ENCODE assay signal across 8 mouse cellular contexts in the genomic region with DNA sequence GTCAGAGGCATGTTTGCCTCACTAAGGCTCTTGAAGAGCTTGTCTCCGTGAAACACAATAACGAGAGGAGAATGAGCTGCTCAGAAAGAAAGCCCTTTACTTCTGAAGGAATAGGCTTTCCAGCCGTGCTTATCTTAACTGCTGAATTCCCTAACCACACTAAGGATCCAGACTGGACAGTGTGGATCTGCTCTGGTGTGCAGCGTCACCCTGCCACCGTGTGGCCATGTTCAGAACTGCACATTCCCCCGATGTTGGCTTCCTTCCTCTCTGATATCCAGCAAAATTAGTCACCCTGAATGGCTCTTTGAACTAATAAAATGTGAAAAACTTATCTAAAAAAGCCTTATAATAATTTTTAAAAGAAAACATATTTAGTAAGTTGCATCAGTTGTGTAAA. TPM values are rescaled to one million over a fixed set of nuclear protein-coding genes. Genes with fewer than 3 reads are reported as not detected.
DNase-seq lines count a peak whose midpoint lies in the region; ATAC-seq and TF ChIP-seq lines count a peak whose summit lies in the region.

No protein-coding gene starts in this region.

- no peaks in the 10 kb centered on the region for H3K4me1 ChIP-seq in hindbrain, postnatal 0 days (ENCODE audit: insufficient read depth, low read length)

- H3K36me3 ChIP-seq in hindbrain, postnatal 0 days (ENCODE audit: insufficient read depth, low read length) = no peaks in the 10 kb centered on the region

- ATAC-seq in hindbrain, postnatal 0 days = peak; percentile 82
- ATAC-seq in megakaryocyte, adult 5-6 weeks (ENCODE audit: poor library complexity, severe bottlenecking) = peak; percentile 83

- no peak overlapping the region for H3K4me3 ChIP-seq in hindbrain, postnatal 0 days (ENCODE audit: low read length)

- no peak overlapping the region for H3K9ac ChIP-seq in hindbrain, postnatal 0 days (replicated peaks; ENCODE audit: low read length)

- peak; percentile 86 to 89 for DNase-seq in adrenal gland, adult 18-20 months (ENCODE audit: low spot score in 2 of 2)
- peak; percentile 90 for DNase-seq in embryo, embryonic 10 days (ENCODE audit: low spot score)
- peak; percentile 83 for DNase-seq in gastrocnemius, postnatal 10 days
- DNase-seq in hindbrain, postnatal 0 days (ENCODE audit: low spot score) = peak; percentile 84
- DNase-seq in layer of hippocampus, postnatal 36 days = peak; percentile 81 to 82
- DNase-seq in right cerebral cortex, postnatal 14 days = peak; percentile 84
- DNase-seq in yolk sac, embryonic 10.5 days (ENCODE audit: low spot score) = peak; percentile 55

- no peak overlapping the region for H3K27ac ChIP-seq in hindbrain, postnatal 0 days

- H3K9me3 ChIP-seq in hindbrain, postnatal 0 days (ENCODE audit: low read length) = no peaks in the 10 kb centered on the region

- H3K4me2 ChIP-seq in hindbrain, postnatal 0 days (ENCODE audit: low read depth, low read length) = peak overlapping the region; percentile 1; the same call in 1 of the 2 replicates

- WGBS in hindbrain, postnatal 0 days = 1% methylated on average over 6 of the region's 6 CpGs

- TF ChIP-seq CTCF in hindbrain, postnatal 0 days (IDR thresholded peaks at IDR 0.05; ENCODE audit: low read depth) = peak; percentile 97

- H3K27me3 ChIP-seq in hindbrain, postnatal 0 days (ENCODE audit: insufficient read depth, low read length) = no peaks in the 10 kb centered on the region

RNA-seq across cellular contexts. Expression of a gene that starts 16.3 kb away (rescaled TPM):
- under 1 TPM; 0.30 to 0.32 TPM for total RNA-seq in adrenal gland, adult 18-20 months (2021)
- total RNA-seq in gastrocnemius, postnatal 10 days (2021) = under 1 TPM; 0.09 to 0.16 TPM
- total RNA-seq in hindbrain, postnatal 0 days (2014; rRNA removed) = 70.3 and 90.9 TPM in 2 replicates
- 65.3 and 67.6 TPM in 2 replicates for polyA plus RNA-seq in hindbrain, postnatal 0 days (2015; fragmentation: Nextera tagmentation; extraction: Ambion mirVana)
- total RNA-seq in layer of hippocampus, postnatal 36 days (2021) = 10 to 100 TPM; 54.1 to 57.5 TPM
- total RNA-seq in megakaryocyte, adult 5-6 weeks (2015) = not detected in 2 replicates
- not detected in 2 replicates for total RNA-seq in megakaryocyte, adult 5-6 weeks (2017)

RNA-seq across cellular contexts. Expression of a gene that starts 49.5 kb away (rescaled TPM):
- total RNA-seq in adrenal gland, adult 18-20 months (2021) = 10 to 100 TPM; 22.6 to 25.0 TPM
- 1 to 10 TPM; 5.3 to 8.2 TPM for total RNA-seq in gastrocnemius, postnatal 10 days (2021)
- 11.1 and 12.8 TPM in 2 replicates for total RNA-seq in hindbrain, postnatal 0 days (2014; rRNA removed)
- 21.4 and 22.9 TPM in 2 replicates for polyA plus RNA-seq in hindbrain, postnatal 0 days (2015; fragmentation: Nextera tagmentation; extraction: Ambion mirVana)
- 10 to 100 TPM; 37.3 to 39.2 TPM for total RNA-seq in layer of hippocampus, postnatal 36 days (2021)
- 5.9 and 7.3 TPM in 2 replicates for total RNA-seq in megakaryocyte, adult 5-6 weeks (2015)
- 10.1 and 23.8 TPM in 2 replicates for total RNA-seq in megakaryocyte, adult 5-6 weeks (2017)

Comparison
In these comparisons a context has a peak if more than half of its experiments do, and no peak if none do; other contexts are left out.
1. RNA of a gene that starts 16.3 kb away (total RNA-seq): 70.3 to 90.9 TPM in hindbrain, postnatal 0 days and 54.1 to 57.5 TPM in layer of hippocampus, postnatal 36 days; 0.30 to 0.32 TPM in adrenal gland, adult 18-20 months, 0.09 to 0.16 TPM in gastrocnemius, postnatal 10 days and not detected in megakaryocyte, adult 5-6 weeks; every median in the first group is over 10 times any median in the second.
2. Peak in every context shown above with its lines, with median percentiles within 50 percentile points of each other: DNase-seq.